Mouse (Mus musculus) forebrain, embryonic 10.5 days (tissue): ENCODE data around the gene Gdf3. TPM values are rescaled to one million over a fixed set of nuclear protein-coding genes. Genes with fewer than 3 reads are reported as not detected.

Experiments used
- polyA plus RNA-seq: library from polyadenylated mRNA; unstranded; fragments of >200 nt; fragmentation: Nextera tagmentation; extraction: Ambion mirVana; gene quantifications from 2 replicates; pipeline ENCODE4 v1.2.1, GENCODE M21; 2016

The Gdf3 gene
- polyA plus RNA-seq, 1 experiment from 2014 or later: 0.09 TPM

Other genes starting within 250 kb of the Gdf3 start
- 43.0 and 44.4 TPM in 2 replicates for gene Rimklb, start 111.3 kb downstream of the Gdf3 start, polyA plus RNA-seq
- 0.12 and 0.42 TPM in 2 replicates for gene Mfap5, start 104.2 kb downstream of the Gdf3 start, polyA plus RNA-seq
- not detected in 2 replicates for gene Aicda, start 56.3 kb downstream of the Gdf3 start, polyA plus RNA-seq
- gene Apobec1, start 7.6 kb downstream of the Gdf3 start, polyA plus RNA-seq: 1.4 and 1.5 TPM in 2 replicates
- not detected in 2 replicates for gene Dppa3, start 16.3 kb upstream of the Gdf3 start, polyA plus RNA-seq
- gene Nanog, start 97.4 kb upstream of the Gdf3 start, polyA plus RNA-seq: 0.15 and 0.47 TPM in 2 replicates
- gene Slc2a3, start 191.6 kb upstream of the Gdf3 start, polyA plus RNA-seq: 67.3 and 70.7 TPM in 2 replicates
- gene Foxj2, start 209.8 kb upstream of the Gdf3 start, polyA plus RNA-seq: 2.2 and 2.3 TPM in 2 replicates
- 0.89 and 1.1 TPM in 2 replicates for gene C3ar1, start 246.1 kb upstream of the Gdf3 start, polyA plus RNA-seq